Mouse (Mus musculus) kidney, postnatal 36 days (tissue): Measurements from ENCODE around the gene Kdr.

Experiments used
- DNase-seq, 2 experiments: peaks; one replicate each; pipeline ENCODE4 v3.0.0; 2021 to 2022; ENCODE audit warnings: mixed read lengths in 2 of 2

Gene Kdr

GRCm38 (mm10) chr5:75978374-75979100 lies at the start of gene Kdr:
TSS of gene Kdr (minus strand) at chr5:75978458.
- DNase-seq = peak; percentile 79 to 87

- DNase-seq = no peak
These were observed 48.5 kb upstream of the Kdr start for GRCm38 (mm10) chr5:76026805-76027204.

- peak; percentile 51 to 82 for DNase-seq
These were observed 47.9 kb upstream of the Kdr start for GRCm38 (mm10) chr5:76025996-76026665.

DNA sequence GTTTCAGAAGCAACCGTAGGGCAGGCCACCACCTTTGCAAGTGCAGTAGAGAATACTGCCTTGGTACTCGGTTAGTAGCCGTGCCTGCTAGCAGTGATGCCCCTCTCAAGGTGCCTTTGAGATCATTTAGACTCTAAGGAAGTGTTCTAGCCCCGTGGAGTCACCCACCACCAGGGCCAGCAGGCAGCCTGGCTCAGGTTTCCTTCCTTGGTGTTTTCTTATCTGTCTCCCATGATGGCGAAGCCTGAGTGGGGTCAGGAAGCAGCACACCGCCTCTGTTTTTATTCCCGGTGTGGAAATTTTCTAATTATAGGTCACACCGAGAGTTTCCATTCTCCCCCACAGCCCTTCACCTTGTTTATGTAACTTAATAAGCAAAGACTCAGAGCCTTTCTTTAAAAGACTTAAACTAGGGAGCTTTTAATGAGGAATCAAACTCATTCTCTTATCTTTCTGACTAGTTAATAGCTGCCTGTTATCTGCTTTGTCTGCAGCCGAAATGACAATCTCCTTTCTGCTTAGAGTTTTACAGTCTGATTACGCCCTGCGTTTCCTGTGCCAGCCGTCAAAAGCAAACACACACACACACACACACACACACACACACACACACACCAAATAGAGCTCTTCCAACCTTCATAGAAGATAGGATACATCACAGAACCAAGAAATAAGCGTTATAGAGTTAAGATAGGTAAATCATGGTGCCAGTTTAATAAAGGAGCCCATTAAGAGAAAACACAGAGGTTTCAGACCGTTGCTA lies 44.9 kb upstream of the Kdr start:
- DNase-seq = no peak

GRCm38 (mm10) chr5:76022436-76022835 lies 44.2 kb upstream of the Kdr start:
- DNase-seq = no peak

GRCm38 (mm10) chr5:76018321-76018720 lies 40.1 kb upstream of the Kdr start:
- no peak for DNase-seq

GRCm38 (mm10) chr5:76016086-76016485 lies 37.8 kb upstream of the Kdr start:
- peak; percentile 70 to 85 for DNase-seq

DNA sequence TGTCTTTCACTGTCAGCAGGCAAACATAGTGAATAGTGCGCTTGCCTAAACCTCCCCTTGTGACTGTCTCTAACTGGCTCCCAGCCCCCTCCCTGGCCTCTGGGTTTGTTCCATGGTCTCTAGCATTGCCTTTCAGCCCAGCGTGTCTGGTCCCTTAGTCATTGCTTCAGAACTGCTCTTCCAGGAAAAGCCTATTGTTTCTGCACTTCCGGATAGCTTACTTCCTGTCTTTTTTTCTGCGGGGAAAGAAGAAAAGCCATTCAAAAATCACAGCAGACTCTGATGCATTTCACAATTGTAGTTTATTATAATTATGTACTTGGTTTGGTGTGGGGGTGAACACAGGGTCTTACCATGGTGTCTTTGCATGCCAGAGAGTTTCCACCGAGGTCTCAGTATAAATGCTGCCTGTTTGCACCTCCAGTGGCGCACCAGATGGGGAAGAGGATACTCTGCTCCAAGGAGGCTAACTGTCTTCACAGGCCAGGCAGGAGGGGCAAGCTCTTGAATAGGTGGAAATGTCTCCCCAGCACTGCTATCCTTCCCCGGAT lies 35.7 kb upstream of the Kdr start:
- DNase-seq = peak; percentile 69 to 73

GRCm38 (mm10) chr5:76006403-76006802 lies 28.1 kb upstream of the Kdr start:
- no peak for DNase-seq

DNA sequence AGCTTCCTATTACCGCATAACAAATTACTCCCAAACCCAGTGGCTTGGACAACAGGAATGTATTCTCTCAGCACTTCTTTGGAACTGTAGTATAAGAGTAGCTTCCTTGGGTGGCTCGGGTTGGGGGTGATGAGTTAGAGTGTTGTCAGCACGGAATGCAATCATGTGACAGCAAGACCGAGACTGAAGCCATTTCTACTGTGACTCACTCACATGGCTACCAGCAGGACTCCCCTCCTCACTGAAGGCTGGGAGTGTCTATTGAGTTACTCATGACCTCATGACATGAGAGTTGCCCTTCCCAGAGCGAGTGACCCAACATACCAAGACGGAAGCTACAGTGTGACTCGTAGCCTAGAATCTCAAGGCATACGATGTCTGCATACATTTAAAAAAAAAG lies 12.0 kb upstream of the Kdr start:
- no peak for DNase-seq

DNA sequence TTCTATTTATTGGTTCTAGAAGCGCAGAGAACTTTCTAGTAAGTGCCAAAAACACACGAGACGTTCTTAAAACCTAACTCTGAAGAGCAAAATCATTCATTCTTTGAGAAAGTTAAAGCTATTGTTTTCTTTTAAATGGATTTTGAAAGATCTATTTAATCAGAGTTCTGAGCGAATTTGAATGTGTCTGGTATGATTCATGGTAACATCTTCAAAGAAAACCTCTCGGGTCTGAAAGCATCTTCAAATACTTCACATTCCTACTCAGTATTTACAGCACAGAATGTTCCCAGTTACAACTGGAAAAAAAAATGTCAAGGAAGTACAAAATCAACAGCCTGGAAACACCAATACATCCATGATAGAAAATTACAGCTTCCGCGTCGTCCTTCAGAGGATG lies 9.3 kb upstream of the Kdr start:
- no peak for DNase-seq

DNA sequence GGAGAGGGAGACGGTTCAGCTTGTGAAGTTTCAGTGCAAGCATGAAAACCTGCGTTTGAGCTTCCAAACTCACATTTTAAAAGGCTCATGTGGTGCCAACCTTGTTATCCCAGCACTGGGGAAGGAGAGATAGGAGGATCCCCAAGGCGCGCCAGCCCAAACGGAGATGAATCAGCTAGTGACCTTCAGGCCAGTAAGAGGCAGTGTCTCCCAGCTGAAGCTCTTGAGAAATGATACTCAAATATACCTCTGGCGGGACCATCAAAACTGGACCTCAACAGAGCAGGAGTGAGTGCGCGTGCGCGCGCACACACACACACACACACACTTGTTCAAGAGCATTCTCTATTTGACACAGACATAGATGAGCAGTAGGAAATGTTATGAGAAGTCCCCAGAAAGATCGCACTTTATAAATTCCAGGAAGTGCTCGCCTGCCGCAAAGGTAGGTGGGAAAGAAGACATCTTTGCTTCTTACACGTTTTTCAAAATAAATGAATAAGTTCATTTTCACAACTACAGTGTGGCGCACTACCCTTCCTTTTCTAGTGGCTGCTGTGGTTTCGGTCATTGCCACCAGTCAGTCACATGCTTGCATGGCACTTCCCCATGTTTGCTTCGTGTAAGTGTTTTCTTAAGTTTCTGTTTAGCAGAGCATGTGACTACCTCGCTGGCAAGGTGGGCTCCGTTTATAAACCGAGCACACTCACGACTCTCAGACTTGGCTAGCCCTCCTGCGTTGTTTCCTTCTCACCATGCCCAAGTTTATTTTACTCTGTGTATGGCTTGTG lies 2.5 kb upstream of the Kdr start:
- no peak for DNase-seq

DNA sequence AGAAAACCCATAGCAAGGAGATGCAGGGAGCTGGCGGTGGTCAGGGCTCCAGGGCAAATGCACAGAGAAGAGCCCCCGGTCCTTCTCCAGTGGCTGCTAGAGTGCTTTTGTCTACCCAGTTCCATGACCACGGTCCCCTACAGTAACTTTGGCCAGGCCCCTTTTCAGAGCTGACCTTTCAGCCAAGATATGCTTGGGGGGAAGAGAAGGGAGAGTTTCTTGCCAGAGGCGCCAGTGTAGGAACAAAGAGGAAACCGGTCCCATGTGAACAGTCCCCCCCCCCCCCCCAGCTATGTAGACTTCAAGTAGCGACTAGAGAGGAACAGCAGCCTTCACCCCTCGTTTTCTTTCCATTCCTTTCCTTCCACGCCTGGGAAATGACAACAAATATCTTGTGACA lies 850 bp upstream of the Kdr start:
- peak in 1 of 2 experiments; percentile 18 for DNase-seq

- DNase-seq = peak in 1 of 2 experiments; percentile 60
These were observed 551 bp downstream of the Kdr start for GRCm38 (mm10) chr5:75977441-75978373.

DNA sequence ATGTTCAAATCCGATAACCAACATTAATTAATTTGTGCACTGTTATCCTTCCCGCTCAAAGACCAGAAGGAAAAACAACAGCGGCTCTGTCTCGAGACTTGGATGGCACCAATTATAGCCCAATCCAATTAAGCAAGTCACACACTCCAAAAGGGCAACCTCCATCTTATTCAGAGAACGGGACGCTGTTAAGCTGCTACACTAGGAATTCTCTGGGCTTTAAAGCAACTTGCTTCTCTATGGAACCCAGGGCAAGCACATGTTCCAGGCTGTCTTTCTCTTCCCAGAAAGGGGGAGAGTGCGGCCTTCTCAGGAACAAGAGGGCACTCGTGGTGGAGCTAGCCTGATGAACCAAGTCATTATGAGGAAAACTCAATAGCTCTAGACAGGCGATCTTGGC lies 1.6 kb downstream of the Kdr start:
- DNase-seq = no peak

- DNase-seq = no peak
These were observed 2.9 kb downstream of the Kdr start for GRCm38 (mm10) chr5:75975398-75975797.

GRCm38 (mm10) chr5:75974543-75975130 lies 3.6 kb downstream of the Kdr start:
- DNase-seq = peak; percentile 36 to 62

GRCm38 (mm10) chr5:75969887-75970286 lies 8.4 kb downstream of the Kdr start:
- DNase-seq = no peak

GRCm38 (mm10) chr5:75962558-75962957 lies 15.7 kb downstream of the Kdr start:
- no peak for DNase-seq

DNA sequence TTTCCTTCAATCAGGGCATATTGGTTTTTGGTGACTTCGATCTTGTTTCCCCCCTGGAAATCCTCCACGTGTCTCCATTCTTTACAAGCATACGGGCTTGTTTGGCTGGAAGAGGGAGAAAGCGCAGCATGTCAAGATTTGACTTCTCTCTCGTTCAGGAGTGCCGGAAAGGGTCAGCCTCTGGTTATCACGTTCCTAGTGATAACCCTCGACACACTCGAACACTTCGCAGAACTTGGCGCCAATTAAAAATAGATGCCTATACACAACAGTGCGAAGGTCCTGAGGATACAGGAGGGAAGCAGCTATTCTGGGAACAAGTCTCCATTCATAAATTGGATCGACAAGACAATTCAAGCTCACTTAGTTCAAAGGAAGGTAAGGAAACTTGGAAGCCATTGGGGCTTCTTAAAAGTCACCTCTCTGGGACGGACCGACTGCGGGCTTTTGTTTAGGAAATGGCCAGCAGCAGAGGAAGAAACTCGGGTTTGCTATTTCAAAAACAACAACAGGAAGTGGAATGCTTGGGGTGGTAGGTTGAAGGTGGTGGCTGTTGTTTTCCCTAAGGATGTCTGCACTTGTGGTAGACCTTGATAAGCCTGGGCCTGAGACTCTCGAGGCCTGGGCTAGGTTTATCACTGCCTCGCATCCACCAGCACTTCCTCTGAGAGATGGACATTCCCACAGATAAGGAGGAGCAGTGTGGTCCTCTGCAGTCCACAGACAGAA lies 16.4 kb downstream of the Kdr start:
- peak; percentile 40 to 59 for DNase-seq
